17 mouse cellular contexts compared by ENCODE assay signal in genomic region chr4:126536865-126537264, GRCm38 (mm10). TPM values are rescaled to one million over a fixed set of nuclear protein-coding genes. Genes with fewer than 3 reads are reported as not detected.
A peak's percentile ranks its signal among the peaks of the same experiment; 100 is the strongest.
DNase-seq lines count a peak whose midpoint lies in the region; ATAC-seq and TF ChIP-seq lines count a peak whose summit lies in the region.
"Had no signal": no experiment of that assay in that cellular context is flagged by ENCODE, and none has a peak within 500 bp of the region (broad histone marks: within the 10 kb centered on the region; RNA-seq: fewer than 3 reads in every experiment).

No protein-coding gene starts in this region.

- no peak overlapping the region for H3K27ac ChIP-seq in liver, adult 2 months (replicated peaks; ENCODE audit: insufficient read depth, low read depth, low read length)
- H3K27ac ChIP-seq: forebrain, embryonic 12.5 days; intestine, embryonic 15.5 days; left cerebral cortex, adult 2 months; limb, embryonic 13.5 days had no signal

- peak; percentile 86 for ATAC-seq in monocyte, adult 5-6 weeks (replicated peaks; ENCODE audit: insufficient number of reproducible peaks, low FRiP score, low TSS enrichment, poor library complexity, severe bottlenecking)
- ATAC-seq: intestine, embryonic 15.5 days had no signal

- TF ChIP-seq POLR2A in liver, adult 2 months (IDR thresholded peaks at IDR 0.05; ENCODE audit: extremely low read depth, insufficient read depth, low read length): no peak

- no peaks in the 10 kb centered on the region for H3K36me3 ChIP-seq in liver, adult 2 months (ENCODE audit: control insufficient read depth, insufficient read depth, low read length)
- H3K36me3 ChIP-seq: forebrain, embryonic 12.5 days; heart, embryonic 12.5 days; intestine, embryonic 15.5 days; limb, embryonic 13.5 days had no signal

- no peak overlapping the region for H3K9ac ChIP-seq in liver, adult 2 months (ENCODE audit: low read depth, low read length)
- H3K9ac ChIP-seq: forebrain, embryonic 12.5 days; heart, embryonic 12.5 days; intestine, embryonic 15.5 days; limb, embryonic 13.5 days had no signal

- no peak overlapping the region for H3K4me3 ChIP-seq in liver, adult 2 months (ENCODE audit: insufficient read depth, low read depth, low read length)
- H3K4me3 ChIP-seq: forebrain, embryonic 12.5 days; heart, embryonic 12.5 days; intestine, embryonic 15.5 days; left cerebral cortex, adult 2 months; limb, embryonic 13.5 days had no signal

- DNase-seq in heart, adult 11 months: peak; percentile 94
- DNase-seq in heart, postnatal 10 days: no peak
- peak; percentile 69 to 71 for DNase-seq in B cell, adult 2 months
- DNase-seq in liver, adult 2 months (ENCODE audit: extremely low read depth, low read depth, low spot score): peak; percentile 38
- no peak for DNase-seq in adrenal gland, postnatal 25 days
- no peak for DNase-seq in kidney, postnatal 4 days
- DNase-seq in frontal cortex, postnatal 10 days (ENCODE audit: low spot score in 2 of 2): no peak
- DNase-seq: adrenal gland, postnatal 14 days; cerebellum, postnatal 36 days; kidney, postnatal 10 days had no signal

- 71% methylated on average over 5 of the region's 5 CpGs for WGBS in liver, adult 2 months

- H3K27me3 ChIP-seq in liver, adult 2 months (ENCODE audit: control insufficient read depth, insufficient read depth, low read length): no peaks in the 10 kb centered on the region
- H3K27me3 ChIP-seq: intestine, embryonic 15.5 days had no signal

- TF ChIP-seq CTCF in liver, adult 2 months (IDR thresholded peaks at IDR 0.05; ENCODE audit: low read depth, low read length): no peak

- intact Hi-C loops in heart, postnatal 10 days (cut with DNase I): no loop called here

- peaks cover 4% of the 10 kb centered on the region for H3K4me1 ChIP-seq in liver, adult 2 months (ENCODE audit: control insufficient read depth, insufficient read depth, low read length)
- H3K4me1 ChIP-seq: intestine, embryonic 15.5 days had no signal

- no peaks in the 10 kb centered on the region for H3K79me2 ChIP-seq in liver, adult 2 months (ENCODE audit: control insufficient read depth, insufficient read depth, low read length)

RNA-seq across cellular contexts. Expression of gene Ago4, which starts 3.6 kb away (rescaled TPM):
- 1 to 10 TPM; 4.1 to 5.8 TPM for total RNA-seq in heart, postnatal 10 days (2021)
- 2.2 and 2.3 TPM in 2 replicates for total RNA-seq in liver, adult 2 months (2014; rRNA removed)
- polyA plus RNA-seq in liver, adult 2 months (2012; rRNA removed): 0.65 and 0.82 TPM in 2 replicates
- total RNA-seq in monocyte, adult 5-6 weeks (2017): 3.7 to 8.4 TPM (median 5.7 TPM) in 3 replicates
- 6.4 and 8.8 TPM in 2 replicates for total RNA-seq in adrenal gland, postnatal 25 days (2021)

RNA-seq across cellular contexts. Expression of gene Clspn, which starts 19.9 kb away (rescaled TPM):
- 1 to 10 TPM; 5.9 to 8.2 TPM for total RNA-seq in heart, postnatal 10 days (2021)
- 0.28 and 0.40 TPM in 2 replicates for total RNA-seq in liver, adult 2 months (2014; rRNA removed)
- polyA plus RNA-seq in liver, adult 2 months (2012; rRNA removed): 0.05 and 0.15 TPM in 2 replicates
- total RNA-seq in monocyte, adult 5-6 weeks (2017): 1.7 to 15.5 TPM (median 9.2 TPM) in 3 replicates
- 5.0 and 7.0 TPM in 2 replicates for total RNA-seq in adrenal gland, postnatal 25 days (2021)
- total RNA-seq: gastrocnemius, adult 18-20 months had no signal

Comparison
In these comparisons a context has a peak if more than half of its experiments do, and no peak if none do; other contexts are left out.
1. DNase-seq: peak in heart, adult 11 months (single experiment), B cell, adult 2 months (2 of 2) and liver, adult 2 months (single experiment); none in heart, postnatal 10 days (0 of 2), adrenal gland, postnatal 25 days (single experiment), kidney, postnatal 4 days (0 of 2) and frontal cortex, postnatal 10 days (0 of 2).